Mouse (Mus musculus) lung, adult 2 months (tissue): ENCODE data around the gene Idua.

Experiments used
- CTCF ChIP-seq: fragments of 200-500 bp; IDR thresholded peaks from 2 replicates; pipeline ENCODE4 v1.5.1; 2011; ENCODE audit warnings: mild to moderate bottlenecking, low read length, control low read depth; ENCODE audit not compliant: insufficient read depth
- POLR2A ChIP-seq: fragments of 200-500 bp; IDR thresholded peaks from 2 replicates; pipeline ENCODE4 v1.6.1; 2011; ENCODE audit warnings: low read depth, mild to moderate bottlenecking, control low read depth, low read length, borderline replicate concordance; ENCODE audit errors: extremely low read depth

DNA sequence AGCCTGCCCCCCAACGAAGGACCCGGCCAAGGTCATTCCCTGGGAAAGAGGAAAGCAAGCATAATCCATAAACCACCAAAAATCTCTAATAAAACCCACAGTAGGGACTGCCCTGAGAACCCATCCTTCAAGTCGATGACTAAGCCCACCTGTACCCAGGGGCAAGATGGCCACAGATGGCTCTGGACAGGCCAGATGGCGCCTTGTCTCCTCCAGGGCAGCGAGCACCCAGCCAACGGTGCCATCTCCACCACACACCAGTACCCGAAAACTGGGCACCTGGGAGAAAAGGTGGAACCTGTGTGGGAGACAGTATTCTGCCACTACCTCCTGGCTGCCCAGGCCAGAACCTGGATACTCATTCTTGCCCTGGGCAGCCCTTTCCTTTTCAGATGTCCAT, 9.8 kb upstream of the Idua start:
- no peak for TF ChIP-seq POLR2A
- no peak for TF ChIP-seq CTCF
